Mouse (Mus musculus) CD4-positive, CD25-positive, alpha-beta regulatory T cell (primary cell): ENCODE results near the gene Gdpd1. TPM values are rescaled to one million over a fixed set of nuclear protein-coding genes. Genes with fewer than 3 reads are reported as not detected.

Experiments
- polyA plus RNA-seq: library from polyadenylated mRNA; unstranded; fragments of 100-300 nt; shearing (Covaris generic); gene quantifications from one replicate; pipeline ENCODE4 v1.2.1, GENCODE M21; 2017

Gdpd1 gene
- polyA plus RNA-seq, result 0.55 TPM

GRCm38 (mm10) chr11:87073866-87074440, at the start of gene Gdpd1:
Gene Gdpd1, minus strand, starts transcription at chr11:87074062.

DNA sequence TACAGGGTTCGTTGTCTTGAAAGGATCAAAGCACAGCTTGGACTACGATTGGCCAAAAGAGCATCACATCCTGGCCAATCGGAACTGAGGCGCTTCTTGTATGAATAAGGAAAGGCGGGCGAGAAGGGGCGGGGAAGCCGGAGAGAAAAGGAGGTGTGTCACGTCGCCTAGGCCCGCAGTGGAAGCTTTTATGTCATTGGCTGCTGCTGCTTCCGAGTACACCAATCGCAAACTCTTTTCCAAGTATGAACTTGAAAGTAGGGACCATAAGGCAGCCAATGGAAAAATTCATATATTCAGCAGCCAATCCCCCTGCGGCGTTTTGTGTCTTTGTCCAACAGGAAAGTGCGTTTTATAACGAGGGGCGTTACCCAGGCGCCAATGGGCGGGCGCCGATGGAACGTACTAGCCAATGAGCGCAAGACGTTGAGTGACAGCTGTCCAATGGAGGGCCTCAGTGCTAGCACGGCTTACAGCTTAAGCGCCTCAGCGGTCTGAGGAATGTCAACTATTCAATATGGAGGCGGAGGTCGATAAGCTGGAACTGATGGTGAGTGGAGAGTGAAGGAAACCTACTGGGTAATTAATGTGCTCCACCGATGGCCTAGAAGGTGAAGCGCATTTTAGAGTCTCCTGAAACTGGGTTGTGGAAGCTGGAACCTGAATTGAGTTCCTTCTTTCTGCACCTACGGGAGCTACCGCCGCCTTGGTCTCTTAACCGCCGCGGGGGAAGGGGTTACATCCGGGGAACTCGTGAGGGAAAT, 35.1 kb upstream of the Gdpd1 start, which contains the start of gene Ska2:
Ska2 (plus strand) TSS at position 480 of the 764 bp plus-strand sequence.

GRCm38 (mm10) chr11:87108409-87108754, 34.5 kb upstream of the Gdpd1 start, which contains the start of gene Prr11:
Gene Prr11, minus strand, starts transcription at chr11:87108708.

DNA sequence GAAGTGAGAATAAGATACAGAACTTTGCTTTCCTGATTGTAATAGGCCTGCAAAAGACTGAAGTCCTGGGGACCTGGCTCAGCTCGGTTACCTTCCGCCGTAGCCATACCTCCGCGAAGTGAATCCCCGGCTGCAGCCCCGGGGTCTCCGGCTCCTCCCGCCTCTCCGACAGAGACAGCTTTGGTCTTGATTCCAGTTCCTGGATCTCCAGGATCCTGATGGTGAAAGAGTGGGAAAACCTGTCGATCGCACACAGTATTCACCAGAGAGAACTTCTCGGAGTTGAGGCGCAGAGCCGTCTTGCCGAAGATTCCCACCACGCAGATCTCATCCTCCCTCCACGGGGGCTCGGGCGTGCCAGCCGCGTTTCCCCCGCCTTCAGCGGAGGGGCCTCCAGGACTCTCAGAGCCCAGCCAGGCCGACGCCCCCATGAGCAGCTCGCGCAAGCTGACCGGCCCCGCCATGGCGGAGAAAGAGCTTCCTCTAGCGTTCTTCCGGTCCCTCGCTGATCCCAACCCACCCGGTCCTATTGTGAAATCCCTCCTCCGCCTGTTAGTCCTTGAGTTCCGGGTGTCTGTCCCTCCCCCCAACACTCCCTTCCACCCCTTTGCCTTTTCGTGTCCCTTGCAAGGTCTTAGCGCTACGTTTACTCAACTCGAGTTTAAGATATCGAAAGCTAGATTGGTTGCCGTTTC, 12.6 kb upstream of the Gdpd1 start, which contains the start of gene Smg8:
Smg8 (minus strand) TSS at position 485 of the 695 bp plus-strand sequence.

GRCm38 (mm10) chr11:86993041-86994037, 80.5 kb downstream of the Gdpd1 start, which contains the start of gene Ypel2:
Gene Ypel2, minus strand, starts transcription at chr11:86993707.

Other genes starting within 250 kb of the Gdpd1 start
- gene Ypel2, start 80.4 kb downstream of the Gdpd1 start, polyA plus RNA-seq, result 3.2 TPM
- gene Smg8, start 12.7 kb upstream of the Gdpd1 start, polyA plus RNA-seq, result 21.1 TPM
- 0.22 TPM for gene Prr11, start 34.6 kb upstream of the Gdpd1 start, polyA plus RNA-seq
- gene Ska2, start 35.2 kb upstream of the Gdpd1 start, polyA plus RNA-seq, result 11.8 TPM
- 14.5 TPM for gene Trim37, start 53.0 kb upstream of the Gdpd1 start, polyA plus RNA-seq